Mouse (Mus musculus) liver, embryonic 14.5 days (tissue): Measurements from ENCODE around the gene Disc1. TPM values are rescaled to one million over a fixed set of nuclear protein-coding genes. Genes with fewer than 3 reads are reported as not detected.
A peak's percentile ranks its signal among the peaks of the same experiment; 100 is the strongest.

Source experiments
- ATAC-seq: fragments of 200-750 bp; cut with Nextera tagmentation; 2 replicates; pipeline ENCODE4 v1.8.0; 2017; ENCODE audit warnings: moderate number of reproducible peaks, mild to moderate bottlenecking, moderate library complexity; ENCODE audit not compliant: insufficient read depth
- DNase-seq, 3 experiments: peaks; one replicate each; pipeline ENCODE4 v3.0.0-alpha.2; 2012 to 2013; ENCODE audit warnings: low read depth in 3 of 3, low spot score in 3 of 3
- H3K27ac ChIP-seq: fragments of 300-500 bp; sonication (generic); 2 replicates; pipeline ENCODE4 v1.5.1; 2014; ENCODE audit warnings: moderate library complexity, mild to moderate bottlenecking, control low read depth, inconsistent platforms
- H3K27me3 ChIP-seq: fragments of 300-500 bp; sonication (generic); 2 replicates; pipeline ENCODE4 v1.6.1; 2014; ENCODE audit warnings: mild to moderate bottlenecking, low read length, moderate library complexity; ENCODE audit not compliant: control insufficient read depth, insufficient read depth
- H3K36me3 ChIP-seq: fragments of 300-500 bp; sonication (generic); replicated peaks from 2 replicates; pipeline ENCODE4 v1.6.1; 2014; ENCODE audit warnings: low read depth; ENCODE audit not compliant: control insufficient read depth, insufficient read depth
- H3K4me1 ChIP-seq, 2 experiments: fragments of 200-500 bp in 1 of 2; fragments of 300-500 bp in 1 of 2; sonication (generic) in 1 of 2; replicated peaks; 2 replicates each; pipeline ENCODE4 v1.6.1; 2012 to 2014; ENCODE audit warnings: antibody characterized with exemption in 1 of 2, inconsistent platforms in 1 of 2, low read length in 1 of 2; ENCODE audit not compliant: control insufficient read depth in 2 of 2, insufficient read depth in 2 of 2
- H3K4me2 ChIP-seq: fragments of 300-500 bp; sonication (generic); 2 replicates; pipeline ENCODE4 v1.6.1; 2014; ENCODE audit warnings: low read depth, mild to moderate bottlenecking, control low read depth, moderate library complexity
- H3K4me3 ChIP-seq, 2 experiments: fragments of 200-500 bp in 1 of 2; fragments of 300-500 bp in 1 of 2; sonication (generic) in 1 of 2; 2 replicates each; pipeline ENCODE4 v1.5.1; 2012 to 2014; ENCODE audit warnings: low read depth in 2 of 2, low read length in 2 of 2, mild to moderate bottlenecking in 2 of 2, control low read depth in 1 of 2, inconsistent platforms in 1 of 2, moderate library complexity in 1 of 2; ENCODE audit not compliant: insufficient read depth in 1 of 2
- H3K9ac ChIP-seq: fragments of 300-500 bp; sonication (generic); replicated peaks from 2 replicates; pipeline ENCODE4 v1.6.1; 2014; ENCODE audit warnings: mild to moderate bottlenecking, control low read depth, moderate library complexity
- H3K9me3 ChIP-seq: fragments of 300-500 bp; sonication (generic); 2 replicates; pipeline ENCODE4 v1.6.1; 2016; ENCODE audit warnings: low read length, mixed read lengths; ENCODE audit not compliant: control insufficient read depth
- CTCF ChIP-seq: IDR thresholded peaks from 2 replicates; pipeline ENCODE4 v1.5.1; 2016; ENCODE audit warnings: antibody characterized with exemption, low read depth, control low read depth
- EP300 ChIP-seq: IDR thresholded peaks from 2 replicates; pipeline ENCODE4 v1.6.1; 2016; ENCODE audit warnings: antibody characterized with exemption, low read depth
- WGBS: fragments of 180-500 bp; shearing (Covaris S2); extraction: QIAGEN DNeasy Blood & Tissue Kit; methylation state at CpG from one replicate; pipeline ENCODE4 v1.1.7; 2014; ENCODE audit not compliant: insufficient replicate concordance; 5-methylcytosine and 5-hydroxymethylcytosine counted together
- polyA plus RNA-seq, 2 experiments: library from polyadenylated mRNA; depleted of rRNA in 1 of 2; stranded (reverse) in 1 of 2; unstranded in 1 of 2; fragments of >200 nt; fragmentation: Nextera tagmentation in 1 of 2; extraction: Ambion mirVana in 1 of 2; gene quantifications; 2 replicates each; pipeline versions ENCODE4 v1.2.1 to v1.2.3; 2012 to 2014

Disc1 gene
- polyA plus RNA-seq, 2 experiments = 0.11 to 0.17 TPM

- Histone ChIP-seq H3K4me2 (no peak overlapping the region), H3K27ac (no peak overlapping the region), H3K4me3 (no peak overlapping the region), H3K4me1 (no peaks in the 10 kb centered on the region), H3K9me3 (no peaks in the 10 kb centered on the region), H3K27me3 (no peaks in the 10 kb centered on the region), H3K36me3 (no peaks in the 10 kb centered on the region), H3K9ac (no peak overlapping the region)
- DNase-seq = no peak
- WGBS = 20% methylated on average over 2 of the region's 2 CpGs
- peak; percentile 67 for TF ChIP-seq CTCF
- TF ChIP-seq EP300 = no peak
- no peak for ATAC-seq
Observed at GRCm38 (mm10) chr8:125116616-125117015, 62.6 kb downstream of the Disc1 start.

GRCm38 (mm10) chr8:125126482-125126881 lies 72.5 kb downstream of the Disc1 start:
- TF ChIP-seq CTCF = no peak
- TF ChIP-seq EP300 = no peak
- H3K9me3 ChIP-seq = no peaks in the 10 kb centered on the region
- H3K36me3 ChIP-seq = no peaks in the 10 kb centered on the region
- no peak for DNase-seq
- ATAC-seq = no peak
- H3K4me3 ChIP-seq = no peak overlapping the region
- no peak overlapping the region for H3K4me2 ChIP-seq
- H3K9ac ChIP-seq = no peak overlapping the region
- WGBS = 74% methylated on average over 4 of the region's 4 CpGs
- H3K27ac ChIP-seq = no peak overlapping the region
- no peaks in the 10 kb centered on the region for H3K4me1 ChIP-seq
- no peaks in the 10 kb centered on the region for H3K27me3 ChIP-seq

DNA sequence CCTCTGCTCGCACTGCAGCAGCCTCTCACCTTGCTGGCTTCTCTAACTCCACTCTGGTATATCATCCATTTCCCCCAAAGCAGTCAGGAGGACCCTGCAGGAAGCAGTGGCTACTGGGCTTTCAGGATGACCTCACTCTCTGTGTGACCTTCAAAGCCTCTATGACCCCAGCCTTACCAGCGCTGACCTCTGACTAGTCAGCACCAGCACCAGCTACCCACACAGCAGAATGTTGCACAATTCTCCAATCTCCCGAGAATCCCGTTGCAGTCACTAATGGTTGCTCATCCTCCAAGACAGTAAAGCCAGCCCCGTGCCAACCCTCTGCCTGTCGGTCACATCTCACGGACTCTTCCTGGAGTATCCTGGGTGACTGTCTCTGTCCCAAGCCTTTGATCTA lies 73.6 kb downstream of the Disc1 start:
- Histone ChIP-seq H3K4me2 (no peak overlapping the region), H3K9me3 (no peaks in the 10 kb centered on the region), H3K27ac (no peak overlapping the region), H3K4me1 (no peaks in the 10 kb centered on the region), H3K27me3 (no peaks in the 10 kb centered on the region), H3K9ac (no peak overlapping the region), H3K36me3 (no peaks in the 10 kb centered on the region), H3K4me3 (no peak overlapping the region)
- ATAC-seq (peak; percentile 33; the same call in 1 of the 2 replicates), DNase-seq (peak in 1 of 3 experiments; percentile 9)
- 57% methylated on average over 7 of the region's 7 CpGs for WGBS
- TF ChIP-seq CTCF (no peak), EP300 (no peak)

DNA sequence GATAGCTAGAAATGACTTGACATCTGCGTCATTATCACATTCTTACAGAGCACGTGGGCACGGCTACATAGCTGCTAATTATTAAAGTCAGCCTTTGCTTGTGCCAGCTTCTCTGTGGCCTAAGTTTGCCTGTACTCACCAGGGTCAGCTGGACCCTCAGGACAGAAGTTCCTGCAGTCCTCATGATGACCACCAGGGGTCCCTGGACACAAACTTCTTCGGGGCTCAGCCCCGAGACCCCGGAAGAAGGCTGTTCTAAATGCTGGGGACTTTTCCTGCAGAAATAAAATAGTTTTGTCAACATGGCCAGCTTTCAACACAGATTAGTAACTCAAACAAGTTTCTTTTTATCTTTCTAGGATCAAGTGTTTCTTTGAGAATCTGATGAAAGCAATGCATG lies 74.3 kb downstream of the Disc1 start:
- Histone ChIP-seq H3K9me3 (no peaks in the 10 kb centered on the region), H3K27me3 (no peaks in the 10 kb centered on the region), H3K4me2 (no peak overlapping the region), H3K36me3 (no peaks in the 10 kb centered on the region), H3K27ac (no peak overlapping the region), H3K4me1 (peaks cover 0 to under 1% of the 10 kb centered on the region in 2 experiments; a peak in 2 of 4 replicates), H3K4me3 (no peak overlapping the region), H3K9ac (no peak overlapping the region)
- DNase-seq (no peak), ATAC-seq (no peak)
- TF ChIP-seq CTCF = peak; percentile 71
- TF ChIP-seq EP300 = no peak
- WGBS = 28% methylated on average over 6 of the region's 6 CpGs

GRCm38 (mm10) chr8:125130835-125131234 lies 76.8 kb downstream of the Disc1 start:
- no peaks in the 10 kb centered on the region for H3K36me3 ChIP-seq
- H3K4me1 ChIP-seq = peaks cover 2 to 10% of the 10 kb centered on the region in 2 experiments; a peak in 3 of 4 replicates
- H3K27me3 ChIP-seq = no peaks in the 10 kb centered on the region
- 67% methylated on average over 6 of the region's 6 CpGs for WGBS
- TF ChIP-seq CTCF (no peak), EP300 (no peak)
- no peaks in the 10 kb centered on the region for H3K9me3 ChIP-seq
- no peak overlapping the region for H3K27ac ChIP-seq
- no peak for DNase-seq
- no peak overlapping the region for H3K9ac ChIP-seq
- ATAC-seq = no peak
- no peak overlapping the region for H3K4me3 ChIP-seq
- H3K4me2 ChIP-seq = no peak overlapping the region

DNA sequence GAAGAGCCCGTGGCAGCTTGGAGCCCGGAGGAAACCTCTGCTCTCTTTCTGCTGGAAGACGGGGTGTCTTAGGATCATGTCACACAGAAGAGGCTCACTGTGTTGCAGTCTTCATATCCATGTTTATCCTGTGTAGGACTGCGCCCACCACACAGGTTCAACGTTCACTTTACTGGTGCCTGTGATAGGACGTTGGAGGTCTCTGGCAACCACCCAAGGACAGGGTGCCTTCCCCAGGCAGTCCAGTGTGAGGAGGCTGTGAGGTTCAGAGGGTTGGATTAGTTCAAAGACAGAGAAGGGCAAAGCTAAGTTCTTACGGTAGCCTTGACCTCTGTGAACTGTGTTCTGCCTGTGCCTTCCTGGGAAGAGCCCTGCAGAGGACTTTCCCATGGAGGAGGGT lies 77.3 kb downstream of the Disc1 start:
- H3K36me3 ChIP-seq = no peaks in the 10 kb centered on the region
- WGBS = 62% methylated on average over 7 of the region's 7 CpGs
- no peak overlapping the region for H3K4me3 ChIP-seq
- peaks cover 2 to 10% of the 10 kb centered on the region in 2 experiments; a peak in 3 of 4 replicates for H3K4me1 ChIP-seq
- H3K9ac ChIP-seq = no peak overlapping the region
- no peak for ATAC-seq
- H3K27me3 ChIP-seq = no peaks in the 10 kb centered on the region
- H3K4me2 ChIP-seq = no peak overlapping the region
- no peak overlapping the region for H3K27ac ChIP-seq
- no peak for DNase-seq
- H3K9me3 ChIP-seq = no peaks in the 10 kb centered on the region
- TF ChIP-seq CTCF = no peak
- TF ChIP-seq EP300 = no peak
